Mouse (Mus musculus) heart, postnatal 36 days (tissue): Measurements from ENCODE around the gene Ptprm. TPM values are rescaled to one million over a fixed set of nuclear protein-coding genes. Genes with fewer than 3 reads are reported as not detected.

ENCODE experiments used
- DNase-seq, 2 experiments: peaks; one replicate each; pipeline ENCODE4 v3.0.0; 2021 to 2022
- intact Hi-C: fragments of 180-260 bp; cut with DNase I; formaldehyde crosslinking; loops from one replicate; pipeline ENCODE4 v1.15.1; 2025
- total RNA-seq, 2 experiments: library from RNA; stranded (reverse); gene quantifications; 2 replicates each; pipeline ENCODE4 v1.2.3; 2021

The Ptprm gene
- total RNA-seq, 2 experiments from 2014 or later: 85.0 to 90.6 TPM

DNA sequence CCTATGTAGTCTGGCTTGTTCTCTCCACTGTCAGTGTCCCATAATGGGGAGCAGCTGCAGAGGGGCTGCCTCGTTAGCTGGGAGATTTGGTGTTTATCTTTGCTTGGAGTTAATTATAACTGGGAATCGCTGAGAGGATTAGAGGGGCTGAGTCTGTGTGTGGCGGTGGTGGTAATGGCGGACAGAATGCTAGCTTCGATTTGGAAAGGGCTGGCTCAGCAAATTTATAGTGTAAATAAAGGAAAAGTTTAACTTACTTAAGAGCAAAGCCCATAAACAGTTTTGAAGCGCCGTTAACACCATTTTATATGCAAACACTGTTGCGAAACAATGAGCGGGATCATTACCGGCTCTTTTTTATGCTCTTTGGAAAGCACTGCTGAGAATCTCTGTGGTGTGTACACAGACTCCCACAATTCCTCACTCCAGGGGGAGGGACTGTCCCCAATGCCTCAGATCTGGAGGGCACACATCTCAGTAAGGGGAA, 597.2 kb downstream of the Ptprm start:
- no peak for DNase-seq
- intact Hi-C loops: loop anchor here (5.0 kb wide), 3 partner anchors 75 to 830 kb away; no protein-coding TSS in a partner anchor

DNA sequence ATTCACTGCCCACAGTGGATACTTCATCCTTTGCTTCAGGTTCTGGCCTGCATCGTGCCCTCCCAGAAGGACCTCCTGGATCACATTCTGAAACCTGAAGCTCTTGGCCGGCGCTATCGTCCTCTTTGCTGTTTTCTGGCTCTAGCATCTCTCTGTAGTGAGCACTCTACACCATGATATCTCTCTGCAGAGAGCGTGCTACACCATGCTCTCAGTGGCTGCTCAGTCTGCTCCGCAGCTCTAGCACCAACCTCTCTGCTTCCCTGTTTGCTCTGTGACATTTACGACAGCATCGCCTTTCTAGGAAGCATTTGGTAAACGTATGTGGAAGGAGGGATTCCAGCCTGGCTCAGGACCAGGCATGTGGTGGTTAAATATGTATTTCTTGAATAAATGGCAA, 597.8 kb downstream of the Ptprm start:
- intact Hi-C loops: loop anchor here (5.0 kb wide), 3 partner anchors 74 to 831 kb away; no protein-coding TSS in a partner anchor
- no peak for DNase-seq

DNA sequence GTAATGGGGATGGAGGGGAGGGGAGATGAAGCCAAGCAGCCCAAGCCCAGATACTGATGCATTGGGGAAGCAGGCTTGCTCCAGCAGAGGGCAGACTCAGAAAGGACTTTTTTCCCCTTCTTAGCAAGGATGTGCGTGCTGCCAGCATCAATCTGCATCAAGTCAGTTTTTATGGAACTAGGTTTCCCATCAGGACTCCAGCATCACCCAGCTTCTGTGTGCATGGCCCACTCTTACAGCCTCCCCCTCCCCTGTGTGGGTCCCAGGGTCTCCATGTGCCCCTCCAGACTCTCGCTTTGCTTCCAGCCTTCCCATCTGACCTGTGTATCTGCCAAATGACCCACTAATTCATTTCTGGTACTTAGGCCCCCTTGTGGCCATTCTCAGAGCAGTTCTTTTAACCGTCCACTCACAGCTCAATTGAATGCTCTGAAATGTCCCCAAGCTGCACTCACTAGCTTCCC, 599.0 kb downstream of the Ptprm start:
- intact Hi-C loops: loop anchor here (5.0 kb wide), 3 partner anchors 73 to 832 kb away; no protein-coding TSS in a partner anchor
- peak; percentile 23 to 39 for DNase-seq

DNA sequence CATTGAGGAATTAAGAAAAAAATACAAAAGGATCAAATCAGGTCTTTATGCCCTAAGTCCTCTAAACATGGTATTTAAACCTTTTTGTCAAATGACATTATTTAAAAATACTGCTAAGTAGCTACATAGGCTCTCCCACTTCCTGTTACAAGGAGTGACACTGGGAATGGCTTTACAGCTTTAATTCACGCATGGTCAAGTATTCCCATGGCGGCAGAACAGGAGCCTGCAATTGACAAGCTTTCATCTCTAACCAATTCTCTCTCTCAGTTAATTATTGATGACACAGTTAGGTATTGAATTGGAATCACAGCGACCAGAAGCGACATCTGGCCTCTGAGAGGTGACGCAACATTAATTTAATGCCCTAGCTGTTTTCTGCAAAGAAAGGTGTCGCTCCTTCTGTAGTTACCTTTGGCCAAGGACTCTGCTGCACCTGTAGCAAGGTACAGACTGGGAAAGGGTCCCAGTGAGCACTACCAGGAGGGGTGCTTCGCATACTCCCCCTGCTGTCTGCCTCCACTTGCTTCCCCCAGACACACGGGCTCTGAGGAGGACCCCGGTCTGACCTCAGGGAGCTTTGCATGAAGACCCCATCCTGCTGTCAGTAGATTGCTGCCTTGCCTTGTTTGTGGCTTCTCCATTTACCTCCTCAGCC, 599.9 kb downstream of the Ptprm start:
- DNase-seq: no peak
- intact Hi-C loops: no loop called here

GRCm38 (mm10) chr17:66751746-66752145, 602.5 kb downstream of the Ptprm start:
- DNase-seq: peak; percentile 18 to 32
- intact Hi-C loops: no loop called here

DNA sequence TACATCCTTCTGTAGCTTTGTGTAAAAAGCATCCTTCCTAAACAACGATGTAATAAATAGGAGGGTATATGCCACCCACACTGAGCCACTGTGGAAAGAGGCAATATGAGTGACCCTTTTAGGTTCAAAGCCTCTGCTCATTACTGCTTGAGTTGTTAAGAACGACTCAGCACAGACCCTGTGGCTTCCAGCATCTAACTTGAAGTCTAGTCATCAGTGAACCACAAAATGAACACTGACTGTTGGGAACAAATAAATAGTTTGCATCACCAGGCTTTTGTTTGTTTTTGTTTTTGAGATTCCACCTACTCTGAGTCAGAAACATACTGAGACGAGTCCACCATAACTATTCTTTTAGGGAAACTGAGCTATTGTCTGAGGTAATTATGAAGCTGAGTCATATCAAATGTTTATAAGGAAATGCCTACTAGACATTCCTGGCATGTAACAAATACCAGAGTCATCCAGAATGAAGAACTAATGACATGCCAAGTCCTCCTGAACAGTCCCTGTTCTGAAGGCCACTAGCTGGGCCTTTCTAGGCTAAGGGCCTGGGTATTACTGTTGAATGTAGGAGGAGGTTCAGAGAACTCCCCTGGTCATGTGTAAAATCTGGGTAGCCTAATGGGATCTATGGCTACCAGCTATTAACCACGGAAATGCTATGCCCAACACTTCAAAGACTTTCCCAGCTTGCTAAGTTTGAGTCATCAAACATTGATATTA, 603.6 kb downstream of the Ptprm start:
- no peak for DNase-seq
- intact Hi-C loops: no loop called here

- intact Hi-C loops: no loop called here
- no peak for DNase-seq
Observed at GRCm38 (mm10) chr17:66749976-66750375, 604.3 kb downstream of the Ptprm start.

DNA sequence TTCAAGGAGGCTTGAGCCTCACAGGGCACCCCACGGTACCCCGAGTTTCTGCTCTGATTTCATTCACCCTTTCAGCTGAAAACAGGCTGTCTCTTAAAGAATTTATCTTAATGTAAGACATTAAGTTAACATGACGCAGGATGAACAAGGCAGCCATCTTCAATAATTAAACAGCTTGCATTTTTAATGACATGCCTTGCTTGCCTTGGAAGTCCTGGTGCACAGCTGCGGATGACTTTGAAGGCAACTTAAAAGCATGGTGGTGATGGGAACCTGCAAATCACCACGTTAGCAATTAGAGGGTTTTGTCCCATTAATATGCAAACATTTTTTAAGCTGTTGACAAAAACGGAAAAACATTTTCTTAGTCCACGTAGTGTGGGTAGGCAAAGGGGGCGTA, 607.8 kb downstream of the Ptprm start:
- no peak for DNase-seq
- intact Hi-C loops: no loop called here

DNA sequence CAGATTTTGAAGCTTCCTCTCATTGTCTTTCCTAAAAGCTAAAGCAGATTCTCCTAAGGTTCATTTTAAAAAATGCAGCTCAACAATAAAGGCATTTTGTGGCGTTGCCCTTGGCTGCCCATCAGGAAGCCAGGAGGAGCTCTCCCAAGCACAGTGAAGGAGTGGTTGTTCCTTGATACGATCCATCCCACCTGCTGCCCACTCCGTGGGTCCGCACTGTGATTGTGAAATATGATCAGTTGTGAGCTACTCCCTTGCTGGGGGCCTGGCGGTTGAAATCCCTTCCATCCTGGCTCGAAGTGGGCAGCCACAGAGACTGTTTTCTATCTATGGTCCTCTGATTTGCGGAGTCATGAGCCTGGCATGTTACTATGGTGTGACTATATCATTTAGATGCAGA, 610.9 kb downstream of the Ptprm start:
- intact Hi-C loops: no loop called here
- DNase-seq: no peak

DNA sequence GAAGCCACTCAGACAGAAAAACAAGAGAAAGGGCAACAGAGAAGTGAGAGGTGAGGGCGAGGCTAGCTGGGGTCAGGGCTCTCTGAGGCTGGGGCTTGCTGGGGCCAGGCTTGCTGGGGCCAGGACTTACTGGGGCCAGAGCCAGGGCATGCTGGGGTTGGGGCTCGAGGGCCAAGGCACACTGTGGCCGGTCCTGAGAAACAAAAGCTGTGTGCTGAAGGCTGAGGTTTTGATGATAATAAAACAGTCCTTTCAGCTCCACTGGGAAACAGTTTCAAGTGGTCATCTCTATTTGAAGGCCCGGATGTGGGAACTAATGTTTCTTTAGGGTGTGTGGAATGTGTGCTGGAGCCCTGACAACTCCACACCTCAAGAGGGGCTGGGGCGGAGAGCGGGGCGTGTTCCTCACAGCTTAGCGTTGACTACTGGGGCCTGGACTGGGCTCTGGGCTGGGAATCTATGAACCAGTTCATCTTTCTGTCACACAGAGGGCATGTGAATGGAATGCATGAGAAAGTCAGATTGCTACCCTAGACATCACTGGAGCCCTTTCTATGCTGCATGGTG, 615.4 kb downstream of the Ptprm start:
- no peak for DNase-seq
- intact Hi-C loops: no loop called here

GRCm38 (mm10) chr17:66738331-66738730, 615.9 kb downstream of the Ptprm start:
- DNase-seq: no peak
- intact Hi-C loops: no loop called here

- DNase-seq: no peak
- intact Hi-C loops: no loop called here
Observed at GRCm38 (mm10) chr17:66736450-66736849, 617.8 kb downstream of the Ptprm start.

- intact Hi-C loops: no loop called here
- DNase-seq: no peak
Observed at GRCm38 (mm10) chr17:66733541-66733940, 620.7 kb downstream of the Ptprm start.

- intact Hi-C loops: no loop called here
Observed at GRCm38 (mm10) chr17:66729979-66730378, 624.3 kb downstream of the Ptprm start.

GRCm38 (mm10) chr17:66720992-66721351, 633.3 kb downstream of the Ptprm start:
- intact Hi-C loops: no loop called here
- DNase-seq: no peak

More at GRCm38 (mm10) chr17:66729979-66730378, 624.3 kb downstream of the Ptprm start:
- DNase-seq: no peak

GRCm38 (mm10) chr17:66720200-66720991, 633.9 kb downstream of the Ptprm start:
- intact Hi-C loops: no loop called here
- no peak for DNase-seq

GRCm38 (mm10) chr17:66712456-66713205, 641.6 kb downstream of the Ptprm start:
- no peak for DNase-seq
- intact Hi-C loops: no loop called here

DNA sequence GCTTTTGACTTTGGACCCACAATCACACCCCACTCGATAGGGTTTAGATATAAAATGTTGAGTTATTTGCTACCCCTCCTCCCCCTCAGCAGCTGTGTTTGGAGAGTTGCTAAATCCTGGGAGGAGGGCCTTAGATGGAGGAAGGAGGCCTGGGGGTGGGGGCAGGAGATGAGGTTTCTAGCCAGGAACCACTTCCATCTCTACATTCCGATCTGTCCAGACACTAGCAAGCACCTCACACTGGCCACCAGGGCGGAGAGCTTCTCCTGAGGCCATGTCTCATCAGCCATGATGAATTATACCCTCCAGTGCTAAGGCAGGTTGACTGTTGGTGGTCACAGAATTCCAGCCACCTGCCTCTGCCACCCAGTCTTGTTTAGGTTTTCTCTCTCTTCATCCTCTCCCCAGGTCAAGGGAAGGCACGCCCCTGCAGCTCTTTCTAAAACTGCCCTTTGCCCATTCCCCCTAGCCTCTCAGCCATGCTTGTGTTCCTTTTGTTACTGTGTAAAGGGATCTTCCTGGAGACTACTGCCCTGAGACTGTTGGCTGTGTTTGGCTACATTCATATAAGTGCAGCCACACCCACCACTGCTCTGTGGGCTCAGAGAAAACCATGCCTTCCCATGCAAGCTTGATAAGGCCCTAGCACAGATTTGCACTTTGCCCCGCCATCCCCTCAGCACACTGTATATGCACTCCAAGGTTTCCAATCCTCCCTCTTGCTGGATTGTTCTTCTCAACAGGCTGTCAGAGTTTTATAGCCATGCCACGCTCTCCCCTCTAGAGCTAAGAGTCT, 642.8 kb downstream of the Ptprm start:
- no peak for DNase-seq
- intact Hi-C loops: no loop called here

DNA sequence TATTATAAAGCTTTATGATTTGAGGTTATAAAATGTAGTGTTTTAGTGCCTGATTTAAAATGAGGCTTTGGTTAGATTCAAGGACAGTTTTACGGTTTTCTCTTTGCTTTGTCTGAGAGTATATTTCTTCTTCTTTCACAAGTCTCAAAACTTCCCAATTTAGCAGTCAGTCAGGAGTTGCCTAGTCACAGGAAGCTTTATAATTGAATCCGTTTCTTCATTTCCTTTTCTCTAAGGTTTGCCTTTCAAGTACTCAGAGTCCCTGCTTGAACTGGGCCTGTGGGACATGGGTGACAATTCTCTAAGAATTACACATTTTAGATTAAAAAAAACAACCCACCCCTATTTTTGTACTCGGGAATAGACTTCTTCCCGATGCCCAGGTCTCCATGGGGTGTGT, 643.7 kb downstream of the Ptprm start:
- intact Hi-C loops: no loop called here
- no peak for DNase-seq
